ENCODE assay signal across 21 mouse cellular contexts in genomic region chr11:96363807-96364206, GRCm38 (mm10). TPM values are rescaled to one million over a fixed set of nuclear protein-coding genes. Genes with fewer than 3 reads are reported as not detected.
DNase-seq lines count a peak whose midpoint lies in the region; ATAC-seq and TF ChIP-seq lines count a peak whose summit lies in the region.
"Had no signal": no experiment of that assay in that cellular context is flagged by ENCODE, and none has a peak within 500 bp of the region (broad histone marks: within the 10 kb centered on the region; RNA-seq: fewer than 3 reads in every experiment).

No protein-coding gene starts in this region.

- H3K4me1 ChIP-seq in forebrain, embryonic 11.5 days (replicated peaks; ENCODE audit: control insufficient read depth, insufficient read depth, low read length) = no peaks in the 10 kb centered on the region
- no peaks in the 10 kb centered on the region for H3K4me1 ChIP-seq in forebrain, embryonic 13.5 days
- no peaks in the 10 kb centered on the region; a peak in 1 of 4 replicates for H3K4me1 ChIP-seq in CH12.LX (ENCODE audit: control insufficient read depth in 1 of 2, insufficient read depth in 2 of 2)
- peaks cover 8% of the 10 kb centered on the region; the same call in 1 of the 2 replicates for H3K4me1 ChIP-seq in embryonic facial prominence, embryonic 10.5 days
- peaks cover 3% of the 10 kb centered on the region; the same call in 1 of the 2 replicates for H3K4me1 ChIP-seq in kidney, postnatal 0 days (replicated peaks; ENCODE audit: insufficient read depth, low read length)

- peak; percentile 45 for DNase-seq in forebrain, embryonic 11.5 days (ENCODE audit: low spot score)
- DNase-seq in CH12.LX (ENCODE audit: extremely low read depth) = no peak
- peak; percentile 44 for DNase-seq in embryonic facial prominence, embryonic 10.5 days (ENCODE audit: low spot score)
- no peak for DNase-seq in kidney, postnatal 0 days (ENCODE audit: low spot score)
- no peak for DNase-seq in layer of hippocampus, adult 8-10 months (ENCODE audit: low spot score in 2 of 2)
- DNase-seq: adrenal gland, postnatal 25 days; cerebellum, adult 8-10 months; gastrocnemius, postnatal 14 days; heart, postnatal 14 days; right cerebral cortex, postnatal 4 days; thymus, adult 18-20 months had no signal

- H3K27ac ChIP-seq in forebrain, embryonic 11.5 days (ENCODE audit: low read depth, low read length) = no peak overlapping the region
- no peak overlapping the region for H3K27ac ChIP-seq in forebrain, embryonic 13.5 days
- H3K27ac ChIP-seq in CH12.LX (ENCODE audit: insufficient read depth, low read depth) = no peak overlapping the region
- no peak overlapping the region for H3K27ac ChIP-seq in embryonic facial prominence, embryonic 10.5 days (replicated peaks)
- H3K27ac ChIP-seq in kidney, postnatal 0 days = no peak overlapping the region

- no peak overlapping the region for H3K4me3 ChIP-seq in forebrain, embryonic 11.5 days (ENCODE audit: low read depth, low read length)
- H3K4me3 ChIP-seq in forebrain, embryonic 13.5 days = no peak overlapping the region
- no peak overlapping the region for H3K4me3 ChIP-seq in CH12.LX (replicated peaks in 1 of 3; ENCODE audit: low read depth in 2 of 3, low read length in 2 of 3, poor library complexity in 1 of 3)
- H3K4me3 ChIP-seq in embryonic facial prominence, embryonic 10.5 days = no peak overlapping the region
- H3K4me3 ChIP-seq in kidney, postnatal 0 days (replicated peaks; ENCODE audit: low read depth, low read length) = no peak overlapping the region
- H3K4me3 ChIP-seq: erythroblast, embryonic 14.5 days; megakaryocyte, embryonic 14.5 days had no signal

- H3K9ac ChIP-seq in forebrain, embryonic 11.5 days (ENCODE audit: low read length) = no peak overlapping the region
- no peak overlapping the region for H3K9ac ChIP-seq in forebrain, embryonic 13.5 days
- no peak overlapping the region for H3K9ac ChIP-seq in CH12.LX (ENCODE audit: insufficient read depth, low read depth)
- no peak overlapping the region for H3K9ac ChIP-seq in kidney, postnatal 0 days (ENCODE audit: low read depth, low read length)

- H3K79me2 ChIP-seq in CH12.LX (replicated peaks; ENCODE audit: control insufficient read depth, extremely low read depth, insufficient read depth, poor library complexity, severe bottlenecking) = no peaks in the 10 kb centered on the region

- in situ Hi-C loops in CH12.LX (cut with MboI; ENCODE audit: low pct_ligation_motif_present, low pct_unique_long_range_greater_than_20kb, low sequenced_read_pairs) = no loop called here

- ATAC-seq in forebrain, embryonic 11.5 days (replicated peaks; ENCODE audit: low FRiP score) = no peak
- ATAC-seq in forebrain, embryonic 13.5 days = no peak
- peak; percentile 49; the same call in 1 of the 2 replicates for ATAC-seq in kidney, postnatal 0 days (replicated peaks; ENCODE audit: low FRiP score, low read depth)
- ATAC-seq in activated CD4-positive, CD25-positive, alpha-beta regulatory T cell, adult 4 months = no peak
- no peak for ATAC-seq in inflammation-experienced regulatory T-cells, adult 6 months

- no peaks in the 10 kb centered on the region for H3K9me3 ChIP-seq in forebrain, embryonic 11.5 days (ENCODE audit: control insufficient read depth, low read length)
- no peaks in the 10 kb centered on the region; the same call in 1 of the 2 replicates for H3K9me3 ChIP-seq in forebrain, embryonic 13.5 days (replicated peaks)
- H3K9me3 ChIP-seq in CH12.LX (replicated peaks; ENCODE audit: low read length) = no peaks in the 10 kb centered on the region
- H3K9me3 ChIP-seq in embryonic facial prominence, embryonic 10.5 days = no peaks in the 10 kb centered on the region
- no peaks in the 10 kb centered on the region for H3K9me3 ChIP-seq in kidney, postnatal 0 days (replicated peaks; ENCODE audit: low read length)
- H3K9me3 ChIP-seq: G1E; megakaryocyte, embryonic 14.5 days had no signal

- dilution Hi-C loops in CH12.LX (cut with MboI; ENCODE audit: extremely low pct_ligation_motif_present, extremely low pct_unique_long_range_greater_than_20kb, low sequenced_read_pairs) = no loop called here

- TF ChIP-seq POLR2A in CH12.LX (IDR thresholded peaks at IDR 0.05; ENCODE audit: low read depth, low read length) = no peak

- TF ChIP-seq EP300 in CH12.LX (IDR thresholded peaks at IDR 0.05; ENCODE audit: low read length) = no peak

- TF ChIP-seq CTCF in CH12.LX (conservative IDR thresholded peaks at IDR 0.05 in 1 of 2, IDR thresholded peaks at IDR 0.05 in 1 of 2; ENCODE audit: low read depth in 2 of 2, low read length in 2 of 2) = no peak
- no peak for TF ChIP-seq CTCF in kidney, postnatal 0 days (IDR thresholded peaks at IDR 0.05; ENCODE audit: low read depth)

- H3K36me3 ChIP-seq in forebrain, embryonic 11.5 days (ENCODE audit: control insufficient read depth, insufficient read depth, low read length) = no peaks in the 10 kb centered on the region
- H3K36me3 ChIP-seq in forebrain, embryonic 13.5 days (ENCODE audit: poor library complexity, severe bottlenecking) = no peaks in the 10 kb centered on the region
- no peaks in the 10 kb centered on the region for H3K36me3 ChIP-seq in CH12.LX (replicated peaks in 1 of 2; ENCODE audit: control insufficient read depth in 1 of 2, insufficient read depth in 1 of 2, low read length in 1 of 2)
- H3K36me3 ChIP-seq in embryonic facial prominence, embryonic 10.5 days (replicated peaks) = no peaks in the 10 kb centered on the region
- H3K36me3 ChIP-seq in kidney, postnatal 0 days (ENCODE audit: insufficient read depth, low read length) = no peaks in the 10 kb centered on the region
- H3K36me3 ChIP-seq: G1E had no signal

- H3K4me2 ChIP-seq in forebrain, embryonic 11.5 days (ENCODE audit: low read depth, low read length, severe bottlenecking) = no peak overlapping the region
- H3K4me2 ChIP-seq in forebrain, embryonic 13.5 days = no peak overlapping the region
- no peak overlapping the region for H3K4me2 ChIP-seq in CH12.LX (ENCODE audit: insufficient read depth, low read depth, poor library complexity, severe bottlenecking)
- no peak overlapping the region for H3K4me2 ChIP-seq in kidney, postnatal 0 days (ENCODE audit: low read length)

- 3% methylated on average over 5 of the region's 5 CpGs for WGBS in forebrain, embryonic 11.5 days
- whole genome bisulfite sequencing in forebrain, embryonic 13.5 days = 3% methylated on average over 5 of the region's 5 CpGs
- WGBS in embryonic facial prominence, embryonic 10.5 days = 2% methylated on average over 5 of the region's 5 CpGs
- WGBS in kidney, postnatal 0 days = 15% methylated on average over 5 of the region's 5 CpGs

- no peak for TF ChIP-seq RAD21 in CH12.LX (IDR thresholded peaks at IDR 0.05; ENCODE audit: low read depth, low read length)

- peaks cover 78% of the 10 kb centered on the region for H3K27me3 ChIP-seq in forebrain, embryonic 11.5 days (ENCODE audit: control insufficient read depth, insufficient read depth, low read length)
- peaks cover 96% of the 10 kb centered on the region for H3K27me3 ChIP-seq in forebrain, embryonic 13.5 days
- peaks cover 84% of the 10 kb centered on the region for H3K27me3 ChIP-seq in CH12.LX (replicated peaks)
- H3K27me3 ChIP-seq in embryonic facial prominence, embryonic 10.5 days (replicated peaks; ENCODE audit: low read depth, poor library complexity, severe bottlenecking) = peaks cover 98% of the 10 kb centered on the region
- H3K27me3 ChIP-seq in kidney, postnatal 0 days (ENCODE audit: insufficient read depth, low read length) = no peaks in the 10 kb centered on the region; the same call in 1 of the 2 replicates

RNA-seq across cellular contexts. Expression of gene Hoxb1, which starts 1.7 kb away (rescaled TPM):
- polyA plus RNA-seq in forebrain, embryonic 11.5 days (2014; fragmentation: Nextera tagmentation; extraction: Ambion mirVana) = not detected in 2 replicates
- polyA plus RNA-seq in forebrain, embryonic 13.5 days (2015; fragmentation: Nextera tagmentation; extraction: Ambion mirVana) = not detected in 2 replicates
- total RNA-seq in CH12.LX (2012; rRNA removed) = not detected in 2 replicates
- total RNA-seq in CH12.LX (2014; rRNA removed) = not detected in 2 replicates
- not detected in 2 replicates for polyA plus RNA-seq in CH12.LX (2012; ENCODE audit: insufficient read length, low read depth)
- polyA plus RNA-seq in embryonic facial prominence, embryonic 10.5 days (2016; fragmentation: Nextera tagmentation; extraction: Ambion mirVana) = 1.2 and 7.1 TPM in 2 replicates
- 0.13 and 0.37 TPM in 2 replicates for polyA plus RNA-seq in kidney, postnatal 0 days (2015; fragmentation: Nextera tagmentation; extraction: Ambion mirVana)
- not detected for polyA plus RNA-seq in activated CD4-positive, CD25-positive, alpha-beta regulatory T cell, adult 4 months (2017; shearing (Covaris generic))
- total RNA-seq in layer of hippocampus, adult 8-10 months (2022) = not detected
- not detected for polyA plus RNA-seq in inflammation-experienced regulatory T-cells, adult 6 months (2017; shearing (Covaris generic))
- total RNA-seq: adrenal gland, postnatal 25 days; gastrocnemius, postnatal 14 days; heart, postnatal 14 days; layer of hippocampus, postnatal 10 days; left cerebral cortex, postnatal 25 days; liver, adult 2 months had no signal
- polyA plus RNA-seq: erythroblast, embryonic 14.5 days; G1E; liver, adult 2 months; lung, embryonic 16.5 days had no signal

RNA-seq across cellular contexts. Expression of gene Hoxb2, which starts 13.5 kb away (rescaled TPM):
- 0.12 TPM in 1 of 2 replicates, not detected in the other for polyA plus RNA-seq in forebrain, embryonic 11.5 days (2014; fragmentation: Nextera tagmentation; extraction: Ambion mirVana)
- not detected in 2 replicates for polyA plus RNA-seq in forebrain, embryonic 13.5 days (2015; fragmentation: Nextera tagmentation; extraction: Ambion mirVana)
- total RNA-seq in CH12.LX (2012; rRNA removed) (not detected in 2 replicates), CH12.LX (2014; rRNA removed) (not detected in 2 replicates)
- not detected in 2 replicates for polyA plus RNA-seq in CH12.LX (2012; ENCODE audit: insufficient read length, low read depth)
- 5.8 and 17.0 TPM in 2 replicates for polyA plus RNA-seq in embryonic facial prominence, embryonic 10.5 days (2016; fragmentation: Nextera tagmentation; extraction: Ambion mirVana)
- 38.0 and 42.3 TPM in 2 replicates for polyA plus RNA-seq in kidney, postnatal 0 days (2015; fragmentation: Nextera tagmentation; extraction: Ambion mirVana)
- not detected for polyA plus RNA-seq in activated CD4-positive, CD25-positive, alpha-beta regulatory T cell, adult 4 months (2017; shearing (Covaris generic))
- not detected for total RNA-seq in layer of hippocampus, adult 8-10 months (2022)
- polyA plus RNA-seq in inflammation-experienced regulatory T-cells, adult 6 months (2017; shearing (Covaris generic)) = not detected
- total RNA-seq: layer of hippocampus, postnatal 10 days; left cerebral cortex, postnatal 25 days had no signal
- polyA plus RNA-seq: erythroblast, embryonic 14.5 days; G1E had no signal

RNA-seq across cellular contexts. Expression of gene Hoxb3, which starts 40.7 kb away (rescaled TPM):
- not detected in 2 replicates for polyA plus RNA-seq in forebrain, embryonic 11.5 days (2014; fragmentation: Nextera tagmentation; extraction: Ambion mirVana)
- polyA plus RNA-seq in forebrain, embryonic 13.5 days (2015; fragmentation: Nextera tagmentation; extraction: Ambion mirVana) = not detected in 2 replicates
- total RNA-seq in CH12.LX (2012; rRNA removed) (0.08 and 0.21 TPM in 2 replicates), CH12.LX (2014; rRNA removed) (0.07 TPM in 1 of 2 replicates, not detected in the other)
- 0.29 and 0.59 TPM in 2 replicates for polyA plus RNA-seq in CH12.LX (2012; ENCODE audit: insufficient read length, low read depth)
- 0.69 and 3.4 TPM in 2 replicates for polyA plus RNA-seq in embryonic facial prominence, embryonic 10.5 days (2016; fragmentation: Nextera tagmentation; extraction: Ambion mirVana)
- 3.9 and 4.2 TPM in 2 replicates for polyA plus RNA-seq in kidney, postnatal 0 days (2015; fragmentation: Nextera tagmentation; extraction: Ambion mirVana)
- polyA plus RNA-seq in activated CD4-positive, CD25-positive, alpha-beta regulatory T cell, adult 4 months (2017; shearing (Covaris generic)) = not detected
- not detected for total RNA-seq in layer of hippocampus, adult 8-10 months (2022)
- polyA plus RNA-seq in inflammation-experienced regulatory T-cells, adult 6 months (2017; shearing (Covaris generic)) = under 1 TPM in 1 of 3 experiments, not detected in 2; 0.86 TPM
- total RNA-seq: layer of hippocampus, postnatal 10 days; left cerebral cortex, postnatal 25 days had no signal
- polyA plus RNA-seq: erythroblast, embryonic 14.5 days had no signal

RNA-seq across cellular contexts. Expression of gene Hoxb4, which starts 45.7 kb away (rescaled TPM):
- not detected in 2 replicates for polyA plus RNA-seq in forebrain, embryonic 11.5 days (2014; fragmentation: Nextera tagmentation; extraction: Ambion mirVana)
- not detected in 2 replicates for polyA plus RNA-seq in forebrain, embryonic 13.5 days (2015; fragmentation: Nextera tagmentation; extraction: Ambion mirVana)
- total RNA-seq in CH12.LX (2012; rRNA removed) (2.9 and 3.3 TPM in 2 replicates), CH12.LX (2014; rRNA removed) (2.5 and 2.7 TPM in 2 replicates)
- polyA plus RNA-seq in CH12.LX (2012; ENCODE audit: insufficient read length, low read depth) = 5.5 and 5.6 TPM in 2 replicates
- polyA plus RNA-seq in embryonic facial prominence, embryonic 10.5 days (2016; fragmentation: Nextera tagmentation; extraction: Ambion mirVana) = 0.09 and 0.23 TPM in 2 replicates
- 3.6 and 3.8 TPM in 2 replicates for polyA plus RNA-seq in kidney, postnatal 0 days (2015; fragmentation: Nextera tagmentation; extraction: Ambion mirVana)
- polyA plus RNA-seq in activated CD4-positive, CD25-positive, alpha-beta regulatory T cell, adult 4 months (2017; shearing (Covaris generic)) = 1 to 10 TPM in 1 of 2 experiments, under 1 TPM in 1; 0.98 to 1.1 TPM
- total RNA-seq in layer of hippocampus, adult 8-10 months (2022) = under 1 TPM in 1 of 4 experiments, not detected in 3; 0.13 TPM
- 1 to 10 TPM in 2 of 3 experiments, under 1 TPM in 1; 0.92 to 1.5 (median 1.2) TPM for polyA plus RNA-seq in inflammation-experienced regulatory T-cells, adult 6 months (2017; shearing (Covaris generic))
- total RNA-seq: G1E; layer of hippocampus, postnatal 10 days; left cerebral cortex, postnatal 25 days had no signal
- polyA plus RNA-seq: erythroblast, embryonic 14.5 days had no signal

Comparison
In these comparisons a context has a peak if more than half of its experiments do, and no peak if none do; other contexts are left out.
1. DNase-seq: peak in forebrain, embryonic 11.5 days (single experiment) and embryonic facial prominence, embryonic 10.5 days (single experiment); none in CH12.LX (single experiment), kidney, postnatal 0 days (single experiment) and layer of hippocampus, adult 8-10 months (0 of 2).